Mouse (Mus musculus): ENCODE data around the gene Ubtd2. TPM values are rescaled to one million over a fixed set of nuclear protein-coding genes. Genes with fewer than 3 reads are reported as not detected.
A peak's percentile ranks its signal among the peaks of the same experiment; 100 is the strongest.

Ubtd2 gene
- total and polyA plus RNA-seq, 2 experiments from 2014 or later, result 32.4 to 61.1 TPM

GRCm38 (mm10) chr11:32548240-32548639 is 93.1 kb downstream of the Ubtd2 start:
- Histone ChIP-seq H3K9ac (replicated peaks; ENCODE audit: low read length, poor library complexity, severe bottlenecking) (no peak overlapping the region), H3K4me1 (ENCODE audit: insufficient read depth, low read length) (no peaks in the 10 kb centered on the region; the same call in 1 of the 2 replicates), H3K4me2 (ENCODE audit: low read depth, low read length, poor library complexity, severe bottlenecking) (no peak overlapping the region), H3K4me3 (ENCODE audit: low read depth, low read length) (no peak overlapping the region), H3K36me3 (ENCODE audit: insufficient read depth, low read length) (no peaks in the 10 kb centered on the region), H3K27me3 (ENCODE audit: insufficient read depth, low read length) (no peaks in the 10 kb centered on the region), H3K9me3 (ENCODE audit: low read length) (no peaks in the 10 kb centered on the region), H3K27ac (ENCODE audit: low read depth, low read length) (no peak overlapping the region)
- no peak for TF ChIP-seq CTCF (IDR thresholded peaks at IDR 0.05)
- no peak for DNase-seq (ENCODE audit: low spot score)
- no peak for ATAC-seq (ENCODE audit: low FRiP score)
- 91% methylated on average over 4 of the region's 4 CpGs for WGBS

- TF ChIP-seq CTCF (IDR thresholded peaks at IDR 0.05), result no peak
- Histone ChIP-seq H3K36me3 (ENCODE audit: insufficient read depth, low read length) (no peaks in the 10 kb centered on the region), H3K4me3 (ENCODE audit: low read depth, low read length) (no peak overlapping the region), H3K4me1 (ENCODE audit: insufficient read depth, low read length) (no peaks in the 10 kb centered on the region; the same call in 1 of the 2 replicates), H3K27me3 (ENCODE audit: insufficient read depth, low read length) (no peaks in the 10 kb centered on the region), H3K4me2 (ENCODE audit: low read depth, low read length, poor library complexity, severe bottlenecking) (no peak overlapping the region), H3K9me3 (ENCODE audit: low read length) (no peaks in the 10 kb centered on the region), H3K27ac (ENCODE audit: low read depth, low read length) (no peak overlapping the region), H3K9ac (replicated peaks; ENCODE audit: low read length, poor library complexity, severe bottlenecking) (no peak overlapping the region)
- WGBS, result 57% methylated on average over 6 of the region's 6 CpGs
- DNase-seq (ENCODE audit: low spot score) (no peak), ATAC-seq (ENCODE audit: low FRiP score) (no peak)
These were observed 94.1 kb downstream of the Ubtd2 start for GRCm38 (mm10) chr11:32549236-32549635.

GRCm38 (mm10) chr11:32550102-32550501 is 94.9 kb downstream of the Ubtd2 start:
- Histone ChIP-seq H3K36me3 (ENCODE audit: insufficient read depth, low read length) (no peaks in the 10 kb centered on the region), H3K27me3 (ENCODE audit: insufficient read depth, low read length) (no peaks in the 10 kb centered on the region), H3K9me3 (ENCODE audit: low read length) (no peaks in the 10 kb centered on the region), H3K4me3 (ENCODE audit: low read depth, low read length) (no peak overlapping the region), H3K27ac (ENCODE audit: low read depth, low read length) (no peak overlapping the region), H3K4me1 (ENCODE audit: insufficient read depth, low read length) (no peaks in the 10 kb centered on the region; the same call in 1 of the 2 replicates), H3K9ac (replicated peaks; ENCODE audit: low read length, poor library complexity, severe bottlenecking) (no peak overlapping the region), H3K4me2 (ENCODE audit: low read depth, low read length, poor library complexity, severe bottlenecking) (no peak overlapping the region)
- no peak for DNase-seq (ENCODE audit: low spot score)
- 65% methylated on average over 4 of the region's 4 CpGs for WGBS
- no peak for TF ChIP-seq CTCF (IDR thresholded peaks at IDR 0.05)
- no peak for ATAC-seq (ENCODE audit: low FRiP score)

- TF ChIP-seq CTCF (IDR thresholded peaks at IDR 0.05), result no peak
- Histone ChIP-seq H3K36me3 (ENCODE audit: insufficient read depth, low read length) (no peaks in the 10 kb centered on the region), H3K27me3 (ENCODE audit: insufficient read depth, low read length) (no peaks in the 10 kb centered on the region), H3K4me1 (ENCODE audit: insufficient read depth, low read length) (no peaks in the 10 kb centered on the region; the same call in 1 of the 2 replicates), H3K4me3 (ENCODE audit: low read depth, low read length) (no peak overlapping the region), H3K27ac (ENCODE audit: low read depth, low read length) (no peak overlapping the region), H3K9ac (replicated peaks; ENCODE audit: low read length, poor library complexity, severe bottlenecking) (no peak overlapping the region), H3K4me2 (ENCODE audit: low read depth, low read length, poor library complexity, severe bottlenecking) (no peak overlapping the region), H3K9me3 (ENCODE audit: low read length) (no peaks in the 10 kb centered on the region)
- DNase-seq (ENCODE audit: low spot score) (no peak), ATAC-seq (ENCODE audit: low FRiP score) (no peak)
- 93% methylated on average over 4 of the region's 4 CpGs for WGBS
These were observed 95.9 kb downstream of the Ubtd2 start for GRCm38 (mm10) chr11:32551056-32551455.

GRCm38 (mm10) chr11:32551579-32552297 is 96.6 kb downstream of the Ubtd2 start:
- H3K4me1 ChIP-seq (ENCODE audit: insufficient read depth, low read length), result no peaks in the 10 kb centered on the region; the same call in 1 of the 2 replicates
- H3K27ac ChIP-seq (ENCODE audit: low read depth, low read length), result no peak overlapping the region
- no peaks in the 10 kb centered on the region for H3K36me3 ChIP-seq (ENCODE audit: insufficient read depth, low read length)
- no peaks in the 10 kb centered on the region for H3K27me3 ChIP-seq (ENCODE audit: insufficient read depth, low read length)
- no peak for TF ChIP-seq CTCF (IDR thresholded peaks at IDR 0.05)
- no peaks in the 10 kb centered on the region for H3K9me3 ChIP-seq (ENCODE audit: low read length)
- 58% methylated on average over 12 of the region's 12 CpGs for WGBS
- DNase-seq (ENCODE audit: low spot score) (peak; percentile 75), ATAC-seq (ENCODE audit: low FRiP score) (peak; percentile 83)
- no peak overlapping the region for H3K4me2 ChIP-seq (ENCODE audit: low read depth, low read length, poor library complexity, severe bottlenecking)
- no peak overlapping the region for H3K9ac ChIP-seq (replicated peaks; ENCODE audit: low read length, poor library complexity, severe bottlenecking)
- H3K4me3 ChIP-seq (ENCODE audit: low read depth, low read length), result no peak overlapping the region

- Histone ChIP-seq H3K9me3 (ENCODE audit: low read length) (no peaks in the 10 kb centered on the region), H3K4me2 (ENCODE audit: low read depth, low read length, poor library complexity, severe bottlenecking) (no peak overlapping the region), H3K4me1 (ENCODE audit: insufficient read depth, low read length) (no peaks in the 10 kb centered on the region; the same call in 1 of the 2 replicates), H3K27ac (ENCODE audit: low read depth, low read length) (no peak overlapping the region), H3K9ac (replicated peaks; ENCODE audit: low read length, poor library complexity, severe bottlenecking) (no peak overlapping the region), H3K36me3 (ENCODE audit: insufficient read depth, low read length) (no peaks in the 10 kb centered on the region), H3K4me3 (ENCODE audit: low read depth, low read length) (no peak overlapping the region), H3K27me3 (ENCODE audit: insufficient read depth, low read length) (no peaks in the 10 kb centered on the region)
- DNase-seq (ENCODE audit: low spot score) (peak; percentile 56), ATAC-seq (ENCODE audit: low FRiP score) (peak; percentile 17; the same call in 1 of the 2 replicates)
- WGBS, result 66% methylated on average over 13 of the region's 13 CpGs
- TF ChIP-seq CTCF (IDR thresholded peaks at IDR 0.05), result no peak
These were observed 97.4 kb downstream of the Ubtd2 start for GRCm38 (mm10) chr11:32552401-32553090.
